Mouse (Mus musculus) right cerebral cortex, postnatal 25 days (tissue): Measurements from ENCODE around the gene Krt9.
"Not testable (repeated sequence)": the region's sequence is repeated elsewhere in the genome, so short reads cannot be mapped to it uniquely, and the experiment has no call there.

Source experiments
- DNase-seq: peaks from one replicate; pipeline ENCODE4 v3.0.0; 2022

Gene Krt9

GRCm38 (mm10) chr11:100192992-100193391 is at the start of gene Krt9:
Gene Krt9 (minus strand): TSS chr11:100193246.
- peak; percentile 56 for DNase-seq

DNA sequence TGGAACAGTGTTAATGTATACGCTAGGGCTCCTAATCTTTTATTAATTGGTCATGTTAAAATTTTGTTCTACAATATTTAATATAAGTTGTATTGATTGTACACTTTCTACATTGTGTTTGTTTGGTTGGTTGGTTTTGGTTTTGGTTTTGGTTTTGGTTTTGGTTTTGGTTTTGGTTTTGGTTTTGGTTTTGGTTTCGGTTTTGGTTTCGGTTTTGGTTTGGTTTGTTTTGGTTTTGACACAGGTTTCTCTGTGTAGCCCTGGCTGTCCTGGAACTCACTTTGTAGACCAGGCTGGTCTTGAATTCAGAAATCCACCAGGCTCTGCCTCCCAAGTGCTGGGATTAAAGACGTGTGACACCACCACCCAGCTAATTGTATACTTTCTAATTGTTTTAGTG is 47.2 kb upstream of the Krt9 start:
- not testable (repeated sequence) for DNase-seq

DNA sequence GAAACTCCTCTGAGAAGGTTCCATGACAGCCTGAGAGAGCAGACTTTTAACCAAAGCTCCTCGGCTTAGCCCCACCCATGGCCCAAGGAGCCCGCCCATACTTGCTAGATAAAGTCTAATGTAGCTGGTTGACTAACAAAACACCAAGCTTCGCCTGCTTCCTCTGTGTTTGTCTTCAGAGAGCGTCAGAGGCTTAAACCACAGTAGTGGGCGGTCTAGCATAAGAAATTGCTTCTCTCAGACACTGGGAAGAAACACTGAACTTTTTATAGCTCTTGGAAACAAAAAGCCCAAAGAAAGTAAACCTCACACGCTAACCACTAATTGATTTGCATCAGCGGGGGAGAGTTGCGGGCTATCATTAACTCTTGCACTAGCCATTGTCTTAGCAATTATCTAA is 28.7 kb upstream of the Krt9 start:
- DNase-seq, result no peak

DNA sequence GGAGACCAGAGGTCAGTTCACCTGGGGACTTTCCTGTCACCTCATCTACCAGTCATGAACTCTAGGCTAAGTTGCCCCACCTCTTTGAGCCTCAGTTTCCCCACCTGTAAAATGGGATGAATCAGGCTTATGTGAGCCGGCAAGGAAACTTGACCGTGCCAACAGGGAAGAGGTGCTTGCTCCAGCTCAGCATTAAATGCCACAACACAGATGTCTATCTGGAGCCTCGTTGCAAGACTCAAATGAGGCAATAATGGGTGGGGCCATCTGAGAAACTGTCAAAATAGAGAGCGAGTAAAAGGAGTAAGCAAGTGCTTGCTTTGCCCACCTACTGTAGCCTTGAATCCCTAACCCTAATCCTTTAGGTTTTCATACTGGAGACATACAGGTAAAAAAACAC is 26.3 kb upstream of the Krt9 start:
- no peak for DNase-seq

DNA sequence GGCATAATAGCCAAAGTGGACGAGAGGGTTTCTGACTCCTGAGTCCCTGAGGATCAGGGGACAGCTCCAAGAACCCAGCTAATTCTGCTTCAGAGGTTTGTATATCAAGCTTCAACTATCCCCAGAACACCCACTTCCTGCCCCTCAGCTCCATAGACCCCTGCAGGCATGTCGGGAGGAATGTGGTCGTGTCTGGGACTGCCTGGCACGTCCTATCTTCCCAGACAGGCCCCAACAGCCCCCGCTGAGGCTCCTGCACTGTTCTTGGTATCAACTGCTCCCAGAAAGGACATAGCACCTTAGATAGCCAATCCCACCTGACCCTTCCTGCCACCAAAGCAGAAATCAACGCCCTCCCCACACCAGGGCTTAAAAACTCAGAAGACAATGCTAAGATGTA is 15.5 kb upstream of the Krt9 start:
- DNase-seq, result no peak

- DNase-seq, result no peak
Measured at GRCm38 (mm10) chr11:100207498-100207897, 14.5 kb upstream of the Krt9 start, which contains the start of gene Krt14. Gene Krt14 (minus strand): TSS chr11:100207548.

GRCm38 (mm10) chr11:100203448-100203847 is 10.4 kb upstream of the Krt9 start:
- DNase-seq, result no peak

GRCm38 (mm10) chr11:100202906-100203305 is 9.9 kb upstream of the Krt9 start:
- DNase-seq, result no peak

- peak; percentile 20 for DNase-seq
Measured at GRCm38 (mm10) chr11:100200104-100200820, 7.2 kb upstream of the Krt9 start.

GRCm38 (mm10) chr11:100198666-100199065 is 5.6 kb upstream of the Krt9 start:
- DNase-seq, result peak; percentile 57

GRCm38 (mm10) chr11:100191820-100192219 is 1.2 kb downstream of the Krt9 start:
- DNase-seq, result no peak

DNA sequence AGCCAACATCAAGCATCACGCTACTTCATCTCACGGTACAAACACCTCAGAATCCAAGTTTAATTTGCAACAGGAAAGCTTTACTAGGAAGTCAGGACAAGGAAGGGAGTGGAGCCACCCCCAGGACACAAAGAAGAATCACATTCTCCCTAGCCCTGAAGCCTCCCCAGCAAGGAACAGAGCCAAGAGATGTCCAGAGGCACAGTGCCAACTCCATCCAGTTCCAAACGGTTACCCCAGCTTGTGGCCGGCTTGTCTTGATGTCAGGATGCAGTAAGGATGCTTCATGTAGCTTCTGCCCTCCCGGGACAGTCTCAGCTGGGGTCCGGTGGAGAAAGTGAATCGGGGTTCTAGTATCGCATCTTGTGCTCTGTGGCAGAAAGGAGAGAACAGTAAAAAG is 6.3 kb downstream of the Krt9 start:
- no peak for DNase-seq

- no peak for DNase-seq
Measured at GRCm38 (mm10) chr11:100181725-100182124, 11.3 kb downstream of the Krt9 start.

DNA sequence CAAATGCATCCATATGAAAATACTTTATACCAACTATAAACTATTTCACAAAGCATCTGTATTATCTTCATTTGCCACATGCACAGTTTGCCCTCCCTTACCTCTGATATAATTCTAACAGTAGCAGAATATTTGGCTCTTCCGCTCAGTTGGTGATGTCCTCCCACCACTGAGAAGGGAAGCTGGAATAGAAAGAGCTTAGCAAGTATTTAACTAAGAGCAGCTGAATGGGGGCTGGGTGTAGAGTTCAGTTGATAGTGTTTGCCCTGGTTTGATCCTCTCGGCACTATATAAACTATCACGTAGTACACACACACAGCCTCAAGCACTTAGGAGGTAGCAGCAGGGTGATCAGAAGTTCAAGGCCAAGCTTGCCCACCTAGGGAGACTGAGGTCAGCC is 13.8 kb downstream of the Krt9 start:
- DNase-seq, result no peak

DNA sequence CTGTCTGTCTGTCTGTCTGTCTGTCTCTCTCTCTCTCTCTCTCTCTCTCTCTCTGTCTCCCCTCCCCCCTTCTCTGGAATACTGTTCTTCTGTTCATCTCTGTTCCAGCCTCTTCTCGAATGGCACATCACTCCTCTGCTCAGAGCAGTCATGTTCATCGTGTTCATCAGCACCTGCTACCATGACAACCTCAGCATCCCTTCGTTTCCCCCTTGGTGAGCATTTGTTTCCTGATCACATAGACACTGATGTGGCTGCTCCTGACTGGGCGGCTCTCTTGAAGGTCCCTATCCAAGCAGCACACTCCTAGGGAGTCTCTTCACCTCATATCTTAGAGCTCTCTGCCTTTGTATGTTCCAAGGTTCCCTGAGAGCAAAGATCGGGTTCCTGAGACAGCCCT is 14.7 kb downstream of the Krt9 start:
- no peak for DNase-seq

- DNase-seq, result no peak
Measured at GRCm38 (mm10) chr11:100176791-100177190, 16.3 kb downstream of the Krt9 start.

GRCm38 (mm10) chr11:100168765-100169762 is 24.0 kb downstream of the Krt9 start:
- DNase-seq, result peak; percentile 47

GRCm38 (mm10) chr11:100168071-100168470 is 25.0 kb downstream of the Krt9 start:
- no peak for DNase-seq

GRCm38 (mm10) chr11:100164392-100164791 is 28.7 kb downstream of the Krt9 start:
- DNase-seq, result no peak

DNA sequence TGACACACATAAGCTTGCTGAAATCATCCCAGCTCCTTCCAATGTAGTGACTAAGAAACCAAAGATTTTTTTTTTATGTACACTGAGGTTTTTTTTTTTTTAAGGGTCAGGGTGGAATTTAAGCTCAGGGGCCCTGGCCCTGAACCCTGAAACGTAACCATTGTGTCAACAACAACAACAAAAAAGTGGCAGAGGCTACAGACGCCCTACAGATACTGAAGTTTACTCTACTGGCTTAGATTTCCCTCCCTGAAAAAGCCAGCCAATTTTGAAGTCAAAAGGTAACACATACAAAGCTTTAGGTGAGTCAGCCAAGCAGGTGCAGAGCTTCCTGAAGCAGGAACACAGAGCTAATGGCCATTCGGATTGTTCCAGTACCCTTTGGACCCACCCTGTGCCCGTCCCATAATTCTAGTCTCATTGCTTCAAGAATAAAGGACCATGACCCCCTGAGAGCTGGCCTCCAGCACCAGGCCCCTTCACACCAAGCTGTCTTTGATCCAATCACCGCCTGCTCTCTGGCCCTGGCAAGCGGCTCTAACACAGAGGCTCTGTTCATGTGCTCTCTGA is 35.1 kb downstream of the Krt9 start:
- no peak for DNase-seq

DNA sequence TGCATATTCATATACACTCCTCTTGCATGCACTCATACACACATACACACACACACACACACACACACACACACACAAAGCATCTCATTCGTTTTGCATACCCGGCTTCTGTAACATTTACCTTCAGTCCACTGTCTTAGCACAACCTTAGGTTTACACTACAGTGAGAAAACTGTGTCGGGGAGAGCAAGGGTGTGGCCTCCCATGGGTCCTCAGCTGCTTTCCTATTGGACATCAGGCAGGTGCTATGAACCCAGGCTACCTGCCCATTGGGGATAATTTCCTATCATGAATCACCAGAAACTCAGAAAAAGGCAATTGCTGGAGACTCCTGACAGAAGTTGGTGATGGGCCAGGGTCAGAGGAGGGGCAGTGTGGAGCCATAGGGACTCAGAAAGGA is 35.7 kb downstream of the Krt9 start:
- no peak for DNase-seq

GRCm38 (mm10) chr11:100155497-100156255 is 37.4 kb downstream of the Krt9 start:
- no peak for DNase-seq
